ENCODE assay signal across 14 mouse cellular contexts in the genomic region with DNA sequence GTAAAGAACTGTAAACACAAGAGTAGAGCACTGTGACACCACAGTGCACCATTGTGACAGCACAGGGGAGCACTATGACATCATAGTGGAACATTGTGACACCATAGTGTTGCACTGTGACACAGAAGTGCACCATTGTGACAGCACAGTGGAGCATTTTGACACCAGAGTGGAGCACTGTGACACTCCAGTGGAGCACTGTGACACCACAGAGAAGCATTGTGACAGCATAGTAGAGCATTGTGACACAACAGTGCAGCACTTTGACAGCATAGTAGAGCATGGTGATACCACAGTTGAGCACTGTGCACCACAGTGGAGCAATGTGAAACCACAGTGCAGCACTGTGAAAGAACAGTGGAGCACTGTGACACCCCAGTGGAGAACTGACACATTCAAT.
A peak's percentile ranks its signal among the peaks of the same experiment; 100 is the strongest.
DNase-seq lines count a peak whose midpoint lies in the region; ATAC-seq lines count a peak whose summit lies in the region.
"Had no signal": no experiment of that assay in that cellular context is flagged by ENCODE, and none has a peak within 500 bp of the region (broad histone marks: within the 10 kb centered on the region; RNA-seq: fewer than 3 reads in every experiment).

No protein-coding gene starts in this region.

- H3K36me3 ChIP-seq in heart, embryonic 14.5 days (ENCODE audit: control insufficient read depth, insufficient read depth, low read length), result no peaks in the 10 kb centered on the region
- H3K36me3 ChIP-seq: kidney, embryonic 15.5 days had no signal

- H3K4me2 ChIP-seq in heart, embryonic 14.5 days (ENCODE audit: low read length), result no peak overlapping the region
- H3K4me2 ChIP-seq: kidney, embryonic 15.5 days had no signal

- DNase-seq in heart, adult 18-20 months, result no peak
- DNase-seq in spleen, postnatal 4 days (ENCODE audit: low spot score in 2 of 2), result peak; percentile 3 to 43
- no peak for DNase-seq in spleen, postnatal 36 days (ENCODE audit: low spot score in 2 of 2)
- no peak for DNase-seq in layer of hippocampus, adult 11-12 months (ENCODE audit: low spot score)
- DNase-seq in layer of hippocampus, postnatal 36 days, result no peak
- no peak for DNase-seq in right cerebral cortex, postnatal 25 days
- DNase-seq: cerebellum, postnatal 25 days; gastrocnemius, postnatal 10 days; heart, postnatal 36 days had no signal

- H3K9me3 ChIP-seq in heart, embryonic 14.5 days (ENCODE audit: control insufficient read depth, low read length), result peaks cover 39% of the 10 kb centered on the region

- H3K4me1 ChIP-seq in heart, embryonic 14.5 days (ENCODE audit: control insufficient read depth in 2 of 2, insufficient read depth in 2 of 2, low read length in 2 of 2), result no peaks in the 10 kb centered on the region
- H3K4me1 ChIP-seq: kidney, embryonic 15.5 days had no signal

- no peak overlapping the region for H3K4me3 ChIP-seq in heart, embryonic 14.5 days (ENCODE audit: control insufficient read depth in 1 of 2, insufficient read depth in 1 of 2, low read depth in 1 of 2, low read length in 2 of 2)
- H3K4me3 ChIP-seq: kidney, embryonic 15.5 days; left cerebral cortex, adult 2 months had no signal

- H3K27me3 ChIP-seq in heart, embryonic 14.5 days (ENCODE audit: control insufficient read depth, insufficient read depth, low read length), result no peaks in the 10 kb centered on the region
- H3K27me3 ChIP-seq: kidney, embryonic 15.5 days had no signal

- no peak overlapping the region for H3K9ac ChIP-seq in heart, embryonic 14.5 days (ENCODE audit: low read length)
- H3K9ac ChIP-seq: kidney, embryonic 15.5 days; liver, embryonic 14.5 days had no signal

- no peak overlapping the region for H3K27ac ChIP-seq in heart, embryonic 14.5 days (replicated peaks in 1 of 2; ENCODE audit: control insufficient read depth in 1 of 2, insufficient read depth in 1 of 2, low read depth in 2 of 2, low read length in 2 of 2)
- H3K27ac ChIP-seq: kidney, embryonic 15.5 days; left cerebral cortex, adult 2 months; liver, embryonic 14.5 days had no signal

- ATAC-seq in heart, embryonic 14.5 days (ENCODE audit: insufficient number of reproducible peaks, insufficient read depth, low FRiP score, low read depth), result peak; percentile 39; the same call in 1 of the 2 replicates
- ATAC-seq in megakaryocyte, adult 5-6 weeks (ENCODE audit: poor library complexity, severe bottlenecking), result peak; percentile 53; the same call in 1 of the 2 replicates

Comparison
In these comparisons a context has a peak if more than half of its experiments do, and no peak if none do; other contexts are left out.
1. DNase-seq: peak in spleen, postnatal 4 days (2 of 2); none in heart, adult 18-20 months (0 of 2), spleen, postnatal 36 days (0 of 2), layer of hippocampus, adult 11-12 months (single experiment), layer of hippocampus, postnatal 36 days (0 of 2) and right cerebral cortex, postnatal 25 days (single experiment).